ENCODE assay signal across 8 mouse cellular contexts in the genomic region with DNA sequence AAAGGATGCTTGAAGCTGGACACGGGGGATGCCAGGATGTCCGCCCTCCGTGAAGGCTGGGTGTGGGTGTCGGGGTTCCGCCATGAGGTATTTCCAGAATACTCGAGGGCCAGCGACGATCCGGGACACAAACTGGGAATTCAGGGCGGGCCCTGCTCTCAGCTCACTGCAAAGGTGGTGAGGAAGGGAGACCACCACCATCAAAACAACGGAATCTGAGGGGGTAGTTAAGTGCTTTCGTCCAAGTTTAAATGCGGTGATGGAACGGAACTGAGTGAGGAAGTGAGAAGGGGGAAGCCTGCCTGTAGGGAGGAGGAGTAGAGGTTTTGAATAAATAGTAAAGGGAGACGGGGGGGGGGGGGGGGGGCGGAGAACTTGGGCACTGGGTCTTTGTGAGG. TPM values are rescaled to one million over a fixed set of nuclear protein-coding genes. Genes with fewer than 3 reads are reported as not detected.
A peak's percentile ranks its signal among the peaks of the same experiment; 100 is the strongest.
DNase-seq lines count a peak whose midpoint lies in the region; ATAC-seq lines count a peak whose summit lies in the region.

No protein-coding gene starts in this region.

- peak overlapping the region; percentile 86 for H3K27ac ChIP-seq in lung, embryonic 16.5 days (ENCODE audit: low read length)
- peak overlapping the region; percentile 68 for H3K27ac ChIP-seq in forebrain, embryonic 12.5 days
- H3K27ac ChIP-seq in liver, embryonic 13.5 days, result peak overlapping the region; percentile 62

- H3K4me3 ChIP-seq in lung, embryonic 16.5 days (ENCODE audit: low read length), result peak overlapping the region; percentile 90
- H3K4me3 ChIP-seq in forebrain, embryonic 12.5 days (replicated peaks), result peak overlapping the region; percentile 85
- H3K4me3 ChIP-seq in liver, embryonic 13.5 days (replicated peaks), result peak overlapping the region; percentile 95

- H3K27me3 ChIP-seq in lung, embryonic 16.5 days (ENCODE audit: control insufficient read depth, insufficient read depth, low read depth, low read length), result no peaks in the 10 kb centered on the region
- H3K27me3 ChIP-seq in forebrain, embryonic 12.5 days, result no peaks in the 10 kb centered on the region
- no peaks in the 10 kb centered on the region for H3K27me3 ChIP-seq in liver, embryonic 13.5 days
- H3K27me3 ChIP-seq in splenic B cell, adult 2 months (ENCODE audit: control insufficient read depth, insufficient read depth, low read length, poor library complexity, severe bottlenecking), result no peaks in the 10 kb centered on the region

- ATAC-seq in lung, embryonic 16.5 days (ENCODE audit: low read depth), result peak; percentile 47; the same call in 1 of the 2 replicates
- ATAC-seq in forebrain, embryonic 12.5 days (ENCODE audit: low FRiP score), result peak; percentile 70; the same call in 1 of the 2 replicates
- no peak; the same call in none of the 2 replicates for ATAC-seq in liver, embryonic 13.5 days (ENCODE audit: low read depth)

- 0% methylated on average over 14 of the region's 16 CpGs for WGBS in lung, embryonic 16.5 days
- WGBS in forebrain, embryonic 12.5 days, result under 1% methylated on average over 16 of the region's 16 CpGs
- WGBS in liver, embryonic 13.5 days (ENCODE audit: insufficient replicate concordance), result under 1% methylated on average over 16 of the region's 16 CpGs

- no peak for DNase-seq in lung, postnatal 36 days
- no peak for DNase-seq in liver, embryonic 13.5 days
- DNase-seq in splenic B cell, adult 2 months (ENCODE audit: low read depth, low spot score), result peak; percentile 63
- DNase-seq in left cerebral cortex, adult 9 months (ENCODE audit: low spot score in 2 of 2), result no peak
- no peak for DNase-seq in kidney, adult 9 months
- no peak for DNase-seq in MN1 (ENCODE audit: low spot score)

- H3K4me1 ChIP-seq in lung, embryonic 16.5 days (replicated peaks; ENCODE audit: control insufficient read depth, insufficient read depth, low read length), result peaks cover 12% of the 10 kb centered on the region
- peaks cover 14% of the 10 kb centered on the region for H3K4me1 ChIP-seq in forebrain, embryonic 12.5 days
- H3K4me1 ChIP-seq in liver, embryonic 13.5 days (replicated peaks), result peaks cover 26% of the 10 kb centered on the region

- peak overlapping the region; percentile 67 for H3K4me2 ChIP-seq in lung, embryonic 16.5 days (ENCODE audit: low read depth, low read length)
- peak overlapping the region; percentile 73 for H3K4me2 ChIP-seq in forebrain, embryonic 12.5 days
- peak overlapping the region; percentile 80 for H3K4me2 ChIP-seq in liver, embryonic 13.5 days

- H3K9me3 ChIP-seq in lung, embryonic 16.5 days (ENCODE audit: control insufficient read depth, low read length), result no peaks in the 10 kb centered on the region
- H3K9me3 ChIP-seq in forebrain, embryonic 12.5 days, result no peaks in the 10 kb centered on the region
- no peaks in the 10 kb centered on the region for H3K9me3 ChIP-seq in liver, embryonic 13.5 days (replicated peaks)

- H3K36me3 ChIP-seq in lung, embryonic 16.5 days (ENCODE audit: control insufficient read depth, insufficient read depth, low read length), result no peaks in the 10 kb centered on the region
- 0 out of 2 replicates have a peak, but pooled peaks cover 4% of the 10 kb centered on the region for H3K36me3 ChIP-seq in forebrain, embryonic 12.5 days (replicated peaks)
- H3K36me3 ChIP-seq in liver, embryonic 13.5 days, result 0 out of 2 replicates have a peak, but pooled peaks cover 4% of the 10 kb centered on the region
- H3K36me3 ChIP-seq in splenic B cell, adult 2 months (ENCODE audit: control insufficient read depth, insufficient read depth, low read length, poor library complexity, severe bottlenecking), result peaks cover 3% of the 10 kb centered on the region

- H3K9ac ChIP-seq in lung, embryonic 16.5 days (ENCODE audit: low read length), result peak overlapping the region; percentile 91
- H3K9ac ChIP-seq in forebrain, embryonic 12.5 days, result peak overlapping the region; percentile 80
- peak overlapping the region; percentile 90 for H3K9ac ChIP-seq in liver, embryonic 13.5 days

RNA-seq across cellular contexts. Expression of a gene that starts 0.3 kb away (rescaled TPM):
- 42.5 and 45.2 TPM in 2 replicates for polyA plus RNA-seq in lung, embryonic 16.5 days (2015; fragmentation: Nextera tagmentation; extraction: Ambion mirVana)
- 51.6 and 58.1 TPM in 2 replicates for polyA plus RNA-seq in forebrain, embryonic 12.5 days (2016; fragmentation: Nextera tagmentation; extraction: Ambion mirVana)
- 13.2 and 17.6 TPM in 2 replicates for polyA plus RNA-seq in liver, embryonic 13.5 days (2015; fragmentation: Nextera tagmentation; extraction: Ambion mirVana)

RNA-seq across cellular contexts. Expression of a gene that starts 0.3 kb away (rescaled TPM):
- 85.9 and 92.7 TPM in 2 replicates for polyA plus RNA-seq in lung, embryonic 16.5 days (2015; fragmentation: Nextera tagmentation; extraction: Ambion mirVana)
- 79.0 and 81.5 TPM in 2 replicates for polyA plus RNA-seq in forebrain, embryonic 12.5 days (2016; fragmentation: Nextera tagmentation; extraction: Ambion mirVana)
- 31.3 and 34.9 TPM in 2 replicates for polyA plus RNA-seq in liver, embryonic 13.5 days (2015; fragmentation: Nextera tagmentation; extraction: Ambion mirVana)
